Mouse (Mus musculus): ENCODE measurements around the gene Tmem45a2. TPM values are rescaled to one million over a fixed set of nuclear protein-coding genes. Genes with fewer than 3 reads are reported as not detected.

Tmem45a2 gene
- not detected for polyA plus RNA-seq (2012; fragmentation: generic; extraction: Trizol)

GRCm38 (mm10) chr16:57071132-57071639 is at the start of gene Tmem45a2:
Gene Tmem45a2 (minus strand): TSS chr16:57071372.
- no peaks in the 10 kb centered on the region for H3K27me3 ChIP-seq (ENCODE audit: control insufficient read depth, insufficient read depth, insufficient read length)
- H3K4me2 ChIP-seq (ENCODE audit: low read depth): no peak within 1 kb of the TSS

GRCm38 (mm10) chr16:57117562-57117961 is 46.4 kb upstream of the Tmem45a2 start:
- Histone ChIP-seq H3K36me3 (ENCODE audit: control insufficient read depth, insufficient read depth) (no peaks in the 10 kb centered on the region), H3ac (ENCODE audit: control insufficient read depth, insufficient read length) (no peak overlapping the region), H3K27me3 (ENCODE audit: control insufficient read depth, insufficient read depth, insufficient read length) (peaks cover 9% of the 10 kb centered on the region), H3K4me2 (ENCODE audit: low read depth) (no peak overlapping the region), H3K4me3 (no peak overlapping the region), H3K79me2 (ENCODE audit: control insufficient read depth, insufficient read depth) (peaks cover 9% of the 10 kb centered on the region)
- TF ChIP-seq MAX (IDR thresholded peaks at IDR 0.05; ENCODE audit: low read depth) (no peak), POLR2AphosphoS2 (IDR thresholded peaks at IDR 0.05; ENCODE audit: insufficient read length, low read depth) (no peak)

More at GRCm38 (mm10) chr16:57071132-57071639, at the start of gene Tmem45a2:
- Histone ChIP-seq H3K4me3 (no peak within 1 kb of the TSS), H3ac (ENCODE audit: control insufficient read depth, insufficient read length) (no peak within 1 kb of the TSS), H3K36me3 (ENCODE audit: control insufficient read depth, insufficient read depth) (no peaks in the 10 kb centered on the region), H3K79me2 (ENCODE audit: control insufficient read depth, insufficient read depth) (no peaks in the 10 kb centered on the region)
- no peak for TF ChIP-seq POLR2AphosphoS2 (IDR thresholded peaks at IDR 0.05; ENCODE audit: insufficient read length, low read depth)

- Histone ChIP-seq H3K27me3 (ENCODE audit: control insufficient read depth, insufficient read depth, insufficient read length) (peaks cover 9% of the 10 kb centered on the region), H3K36me3 (ENCODE audit: control insufficient read depth, insufficient read depth) (no peaks in the 10 kb centered on the region), H3K79me2 (ENCODE audit: control insufficient read depth, insufficient read depth) (no peaks in the 10 kb centered on the region), H3K4me2 (ENCODE audit: low read depth) (no peak overlapping the region), H3ac (ENCODE audit: control insufficient read depth, insufficient read length) (no peak overlapping the region), H3K4me3 (no peak overlapping the region)
- TF ChIP-seq MYOG (IDR thresholded peaks at IDR 0.05; ENCODE audit: control insufficient read depth in 1 of 3, insufficient read depth in 1 of 3, insufficient read length in 2 of 3, low read depth in 2 of 3) (no peak), E2F4 (IDR thresholded peaks at IDR 0.05; ENCODE audit: insufficient read depth) (no peak), POLR2A (IDR thresholded peaks at IDR 0.05; ENCODE audit: insufficient read length, low read depth) (no peak), REST (IDR thresholded peaks at IDR 0.05; ENCODE audit: insufficient read depth, insufficient read length) (no peak), POLR2AphosphoS2 (IDR thresholded peaks at IDR 0.05; ENCODE audit: insufficient read length, low read depth) (no peak), MYOD1 (IDR thresholded peaks at IDR 0.05; ENCODE audit: control insufficient read depth in 1 of 3, insufficient read length in 2 of 3, low read depth in 2 of 3) (no peak), MAX (IDR thresholded peaks at IDR 0.05; ENCODE audit: low read depth) (no peak), SRF (IDR thresholded peaks at IDR 0.05; ENCODE audit: control insufficient read depth, insufficient read length, low read depth) (no peak), TCF12 (IDR thresholded peaks at IDR 0.05; ENCODE audit: insufficient read depth, poor library complexity, severe bottlenecking) (no peak), USF1 (IDR thresholded peaks at IDR 0.05; ENCODE audit: low read depth) (no peak), TCF3 (IDR thresholded peaks at IDR 0.05; ENCODE audit: insufficient read length, low read depth) (no peak), CEBPB (IDR thresholded peaks at IDR 0.05; ENCODE audit: insufficient read depth, poor library complexity, severe bottlenecking) (no peak)
Measured at GRCm38 (mm10) chr16:57116066-57116465, 44.9 kb upstream of the Tmem45a2 start.

- H3K27me3 ChIP-seq (ENCODE audit: control insufficient read depth, insufficient read depth, insufficient read length): no peaks in the 10 kb centered on the region
- H3K36me3 ChIP-seq (ENCODE audit: control insufficient read depth, insufficient read depth): no peaks in the 10 kb centered on the region
Measured at GRCm38 (mm10) chr16:57106185-57106960, 35.2 kb upstream of the Tmem45a2 start.

GRCm38 (mm10) chr16:57101174-57101573 is 30.0 kb upstream of the Tmem45a2 start:
- H3K79me2 ChIP-seq (ENCODE audit: control insufficient read depth, insufficient read depth): no peaks in the 10 kb centered on the region
- H3K36me3 ChIP-seq (ENCODE audit: control insufficient read depth, insufficient read depth): no peaks in the 10 kb centered on the region
- H3K27me3 ChIP-seq (ENCODE audit: control insufficient read depth, insufficient read depth, insufficient read length): peaks cover 6% of the 10 kb centered on the region
- no peak overlapping the region for H3K4me2 ChIP-seq (ENCODE audit: low read depth)
- no peak overlapping the region for H3K4me3 ChIP-seq
- TF ChIP-seq E2F4 (IDR thresholded peaks at IDR 0.05; ENCODE audit: insufficient read depth) (no peak), SRF (IDR thresholded peaks at IDR 0.05; ENCODE audit: control insufficient read depth, insufficient read length, low read depth) (no peak), CEBPB (IDR thresholded peaks at IDR 0.05; ENCODE audit: insufficient read depth, poor library complexity, severe bottlenecking) (no peak), POLR2AphosphoS2 (IDR thresholded peaks at IDR 0.05; ENCODE audit: insufficient read length, low read depth) (no peak), MAX (IDR thresholded peaks at IDR 0.05; ENCODE audit: low read depth) (no peak), MYOG (IDR thresholded peaks at IDR 0.05; ENCODE audit: control insufficient read depth in 1 of 3, insufficient read depth in 1 of 3, insufficient read length in 2 of 3, low read depth in 2 of 3) (no peak), TCF3 (IDR thresholded peaks at IDR 0.05; ENCODE audit: insufficient read length, low read depth) (no peak), MYOD1 (IDR thresholded peaks at IDR 0.05; ENCODE audit: control insufficient read depth in 1 of 3, insufficient read length in 2 of 3, low read depth in 2 of 3) (no peak), USF1 (IDR thresholded peaks at IDR 0.05; ENCODE audit: low read depth) (no peak), REST (IDR thresholded peaks at IDR 0.05; ENCODE audit: insufficient read depth, insufficient read length) (no peak)
- no peak overlapping the region for H3ac ChIP-seq (ENCODE audit: control insufficient read depth, insufficient read length)

More at GRCm38 (mm10) chr16:57106185-57106960, 35.2 kb upstream of the Tmem45a2 start:
- Histone ChIP-seq H3ac (ENCODE audit: control insufficient read depth, insufficient read length) (no peak overlapping the region), H3K4me2 (ENCODE audit: low read depth) (no peak overlapping the region), H3K79me2 (ENCODE audit: control insufficient read depth, insufficient read depth) (no peaks in the 10 kb centered on the region), H3K4me3 (no peak overlapping the region)
- no peak for TF ChIP-seq MYOG (IDR thresholded peaks at IDR 0.05; ENCODE audit: control insufficient read depth in 1 of 3, insufficient read depth in 1 of 3, insufficient read length in 2 of 3, low read depth in 2 of 3)
